Mouse (Mus musculus) left cerebral cortex, adult 9 months (tissue): ENCODE measurements around the gene Fastk.

Experiments
- DNase-seq, 2 experiments: peaks; one replicate each; pipeline ENCODE4 v3.0.0; 2022; ENCODE audit warnings: low spot score in 2 of 2

The Fastk gene

DNA sequence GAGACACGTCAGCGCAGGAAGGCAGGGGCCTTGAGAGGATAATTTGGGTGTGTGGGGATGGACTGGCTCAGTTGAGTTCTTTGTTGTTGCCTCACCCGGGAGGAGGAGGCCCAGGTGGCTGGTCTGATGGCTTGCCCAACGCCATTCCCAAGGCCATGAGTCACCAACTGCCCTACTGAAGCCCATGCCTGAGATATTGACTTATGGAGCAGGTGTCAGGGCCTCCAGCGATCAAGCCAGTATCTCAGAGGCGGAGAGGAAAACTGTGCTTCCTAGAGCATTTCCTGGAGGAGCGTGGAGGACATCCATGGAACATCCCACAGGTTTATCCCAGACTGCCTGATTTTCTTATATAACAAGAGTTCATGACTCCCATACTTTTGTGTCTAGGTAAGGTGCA is 52.4 kb downstream of the Fastk start:
- DNase-seq = no peak

DNA sequence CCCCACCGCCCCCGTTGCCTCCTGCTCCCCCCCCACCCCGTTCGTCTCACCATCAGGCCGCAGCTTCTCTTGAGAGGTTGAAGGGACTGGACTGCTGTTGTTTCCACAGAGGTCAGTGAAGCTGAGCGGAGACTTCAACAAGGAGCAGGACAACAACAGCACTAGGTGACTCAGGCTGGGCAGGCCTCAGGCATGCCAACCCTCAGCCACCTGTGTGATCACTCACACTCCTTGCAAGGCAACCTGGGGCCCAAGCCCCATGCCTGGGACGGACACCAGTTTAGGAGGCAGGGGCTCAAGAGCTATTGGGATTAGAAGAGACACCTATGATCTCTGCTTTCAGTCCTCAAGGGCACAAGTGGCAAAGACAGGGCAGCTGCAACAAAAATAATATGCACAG is 53.2 kb downstream of the Fastk start, which contains the start of gene Atg9b:
Gene Atg9b, minus strand, starts transcription at position 280 of the 400 bp plus-strand sequence.
- DNase-seq = no peak

DNA sequence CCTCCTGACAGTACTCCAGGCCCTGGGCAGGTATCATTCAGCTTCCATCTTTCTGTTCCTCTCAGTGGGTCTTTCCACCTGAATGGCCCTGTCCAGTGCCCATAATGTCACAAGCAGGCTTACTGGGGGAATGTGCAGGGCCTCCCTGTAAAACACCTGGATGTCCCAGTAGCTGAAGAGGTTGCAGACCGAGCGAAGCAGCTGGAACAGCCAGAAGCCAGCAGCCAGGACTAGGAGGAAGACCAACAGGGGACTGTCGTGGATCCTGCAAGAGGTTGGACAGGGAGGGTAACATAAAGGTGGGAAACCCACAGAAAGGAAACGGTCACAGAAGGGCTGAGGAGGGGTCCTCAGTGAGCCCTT is 55.4 kb downstream of the Fastk start:
- no peak for DNase-seq

DNA sequence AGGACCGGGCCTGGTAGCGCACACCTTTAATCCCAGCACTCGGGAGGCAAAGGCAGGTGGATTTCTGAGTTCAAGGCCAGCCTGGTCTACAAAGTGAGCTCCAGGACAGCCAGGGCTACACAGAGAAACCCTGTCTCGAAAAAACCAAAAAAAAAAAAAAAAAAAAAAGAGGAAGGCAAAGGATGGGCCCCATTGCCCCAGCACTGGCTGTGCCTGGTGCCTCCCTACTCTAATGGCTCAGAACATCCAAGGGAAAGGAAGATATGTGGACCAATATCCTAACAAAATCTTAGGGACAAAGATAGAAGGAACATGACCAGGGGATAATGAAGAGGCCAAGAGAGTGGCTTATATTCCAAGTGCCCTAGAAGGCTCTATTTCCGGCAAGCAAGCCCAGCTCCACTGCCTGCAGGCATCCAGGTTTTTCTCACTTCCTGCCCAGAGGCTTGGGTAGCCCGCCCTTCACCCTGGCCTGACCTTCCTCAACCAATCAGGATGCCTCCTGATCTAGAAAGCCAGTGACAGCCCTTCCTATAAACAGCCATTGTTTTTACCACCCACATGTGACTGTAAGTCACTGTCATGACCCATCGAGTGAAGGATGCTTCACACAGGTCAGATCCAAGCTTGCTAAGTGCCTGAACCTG is 56.0 kb downstream of the Fastk start:
- DNase-seq = no peak
